Mouse (Mus musculus): ENCODE data around the gene Adra2c. TPM values are rescaled to one million over a fixed set of nuclear protein-coding genes. Genes with fewer than 3 reads are reported as not detected.

Adra2c gene
- polyA plus RNA-seq (2016; fragmentation: Nextera tagmentation; extraction: Ambion mirVana): 0.04 TPM in 1 of 2 replicates, not detected in the other

DNA sequence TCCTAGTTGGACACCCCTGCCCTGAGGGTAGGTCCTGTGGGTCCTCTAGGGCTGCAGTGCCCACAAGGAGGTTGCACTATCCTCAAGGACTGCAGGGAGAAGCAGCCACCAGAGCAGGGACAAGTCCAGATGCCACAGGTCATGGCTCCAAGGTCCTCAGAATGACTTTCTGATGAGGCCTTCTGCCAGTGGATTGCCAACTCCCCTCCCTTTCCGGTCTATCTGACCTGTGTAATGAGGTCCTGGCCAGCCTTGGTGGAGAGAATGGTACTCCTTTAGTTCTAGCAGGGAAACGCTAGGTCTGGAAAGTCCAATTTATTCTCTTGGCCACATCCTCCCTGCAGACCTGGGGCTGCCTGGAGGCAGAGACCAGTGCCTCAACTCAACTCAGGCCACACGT, at the start of gene Adra2c:
Gene Adra2c, plus strand, starts transcription at position 301 of the 400 bp plus-strand sequence.
- Histone ChIP-seq H3K27ac (replicated peaks) (no peak within 1 kb of the TSS), H3K4me3 (peak within 1 kb of the TSS; percentile 66), H3K36me3 (replicated peaks) (no peaks in the 10 kb centered on the region), H3K27me3 (replicated peaks; ENCODE audit: low read depth, poor library complexity, severe bottlenecking) (peaks cover 83% of the 10 kb centered on the region), H3K9me3 (no peaks in the 10 kb centered on the region), H3K4me1 (peaks cover 28% of the 10 kb centered on the region)
- WGBS: 35% methylated on average over 3 of the region's 3 CpGs
- no peak for DNase-seq (ENCODE audit: low spot score)

GRCm38 (mm10) chr5:35233142-35233541, 45.0 kb upstream of the Adra2c start:
- Histone ChIP-seq H3K27ac (replicated peaks) (no peak overlapping the region), H3K4me1 (peaks cover 26% of the 10 kb centered on the region), H3K9me3 (no peaks in the 10 kb centered on the region), H3K27me3 (replicated peaks; ENCODE audit: low read depth, poor library complexity, severe bottlenecking) (no peaks in the 10 kb centered on the region), H3K4me3 (no peak overlapping the region), H3K36me3 (replicated peaks) (no peaks in the 10 kb centered on the region)
- no peak for DNase-seq (ENCODE audit: low spot score)
- 67% methylated on average over 4 of the region's 4 CpGs for WGBS

GRCm38 (mm10) chr5:35237757-35238156, 40.4 kb upstream of the Adra2c start:
- 82% methylated on average over 4 of the region's 4 CpGs for WGBS
- H3K9me3 ChIP-seq: no peaks in the 10 kb centered on the region
- no peaks in the 10 kb centered on the region for H3K36me3 ChIP-seq (replicated peaks)
- no peaks in the 10 kb centered on the region for H3K27me3 ChIP-seq (replicated peaks; ENCODE audit: low read depth, poor library complexity, severe bottlenecking)
- DNase-seq (ENCODE audit: low spot score): no peak
- H3K27ac ChIP-seq (replicated peaks): no peak overlapping the region
- H3K4me3 ChIP-seq: no peak overlapping the region
- H3K4me1 ChIP-seq: peaks cover 9% of the 10 kb centered on the region

DNA sequence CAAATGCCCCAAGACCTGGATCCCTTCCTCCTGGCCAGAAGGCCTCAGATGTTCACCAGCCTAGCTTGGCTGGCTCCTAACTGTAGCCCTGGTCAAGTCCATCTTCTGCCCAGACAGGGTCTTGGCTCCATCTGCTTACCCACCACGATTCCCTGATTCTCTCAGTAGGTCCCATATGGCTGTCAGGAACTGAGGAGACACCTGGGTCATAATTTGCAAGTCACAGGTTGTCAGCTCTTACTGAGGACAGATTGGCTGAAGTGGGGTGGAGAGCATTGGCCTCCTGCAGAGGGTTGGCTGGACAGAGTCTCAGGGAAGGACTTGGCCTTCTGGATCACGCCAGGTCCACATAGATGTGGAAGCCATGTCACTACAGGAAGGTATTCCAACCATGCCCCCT, 39.5 kb upstream of the Adra2c start:
- Histone ChIP-seq H3K27ac (replicated peaks) (no peak overlapping the region), H3K9me3 (no peaks in the 10 kb centered on the region), H3K27me3 (replicated peaks; ENCODE audit: low read depth, poor library complexity, severe bottlenecking) (no peaks in the 10 kb centered on the region), H3K4me1 (peaks cover 6% of the 10 kb centered on the region), H3K36me3 (replicated peaks) (no peaks in the 10 kb centered on the region), H3K4me3 (no peak overlapping the region)
- no peak for DNase-seq (ENCODE audit: low spot score)
- WGBS: 85% methylated on average over 2 of the region's 2 CpGs

DNA sequence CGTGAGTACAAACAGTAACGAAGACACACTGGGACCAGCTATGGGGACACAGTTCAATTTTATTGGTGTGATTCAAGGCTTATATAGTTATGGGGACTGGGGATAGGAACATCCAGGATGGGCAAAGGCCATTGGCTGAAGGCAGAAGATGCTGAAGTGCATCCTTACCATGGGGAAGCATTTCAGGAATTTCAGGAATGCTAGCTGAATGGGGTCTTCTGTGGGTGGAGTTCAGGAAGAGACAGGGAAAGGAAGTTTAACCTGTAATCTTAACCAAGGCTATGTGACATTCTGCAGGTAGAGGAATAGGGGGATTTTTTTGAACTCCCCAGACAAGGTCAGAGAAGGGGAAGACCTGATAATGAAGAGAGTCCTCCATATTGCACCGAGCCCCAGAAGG, 36.6 kb upstream of the Adra2c start:
- Histone ChIP-seq H3K9me3 (no peaks in the 10 kb centered on the region), H3K4me1 (peaks cover 18% of the 10 kb centered on the region), H3K27me3 (replicated peaks; ENCODE audit: low read depth, poor library complexity, severe bottlenecking) (no peaks in the 10 kb centered on the region), H3K27ac (replicated peaks) (no peak overlapping the region), H3K36me3 (replicated peaks) (no peaks in the 10 kb centered on the region), H3K4me3 (no peak overlapping the region)
- WGBS: 71% methylated on average over 3 of the region's 3 CpGs
- DNase-seq (ENCODE audit: low spot score): no peak

DNA sequence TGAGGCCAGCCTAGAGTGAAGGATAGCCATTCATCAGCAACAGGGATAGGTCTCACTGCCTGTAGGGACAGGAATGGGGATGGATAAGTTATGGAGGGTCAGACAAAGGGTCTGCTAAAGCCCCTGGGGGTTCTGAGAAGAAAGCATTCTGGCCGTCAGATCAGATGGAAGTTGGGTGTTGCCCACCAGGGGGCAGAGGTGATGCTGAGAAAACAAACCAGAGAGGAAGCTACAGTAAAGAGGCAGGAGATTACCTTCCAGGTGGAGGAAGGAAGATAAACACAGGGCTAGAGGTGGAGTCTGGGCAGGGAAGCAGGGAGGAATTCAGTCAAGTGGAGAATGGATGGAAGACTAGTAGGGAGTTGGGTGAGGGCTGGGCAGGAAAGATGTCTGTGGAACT, 33.9 kb upstream of the Adra2c start:
- peak; percentile 52 for DNase-seq (ENCODE audit: low spot score)
- Histone ChIP-seq H3K4me3 (no peak overlapping the region), H3K27me3 (replicated peaks; ENCODE audit: low read depth, poor library complexity, severe bottlenecking) (peaks cover 8% of the 10 kb centered on the region; the same call in 1 of the 2 replicates), H3K27ac (replicated peaks) (no peak overlapping the region; the same call in 1 of the 2 replicates), H3K36me3 (replicated peaks) (no peaks in the 10 kb centered on the region), H3K4me1 (peaks cover 18% of the 10 kb centered on the region), H3K9me3 (no peaks in the 10 kb centered on the region)
- 5% methylated on average over 1 of the region's 1 CpGs for WGBS

- H3K9me3 ChIP-seq: no peaks in the 10 kb centered on the region
- peaks cover 18% of the 10 kb centered on the region for H3K4me1 ChIP-seq
- no peaks in the 10 kb centered on the region for H3K36me3 ChIP-seq (replicated peaks)
- H3K27me3 ChIP-seq (replicated peaks; ENCODE audit: low read depth, poor library complexity, severe bottlenecking): peaks cover 8% of the 10 kb centered on the region; the same call in 1 of the 2 replicates
- no peak overlapping the region for H3K27ac ChIP-seq (replicated peaks)
- H3K4me3 ChIP-seq: no peak overlapping the region
- no peak for DNase-seq (ENCODE audit: low spot score)
- WGBS: 55% methylated on average over 11 of the region's 11 CpGs
These were observed 32.4 kb upstream of the Adra2c start for GRCm38 (mm10) chr5:35245555-35246273.

DNA sequence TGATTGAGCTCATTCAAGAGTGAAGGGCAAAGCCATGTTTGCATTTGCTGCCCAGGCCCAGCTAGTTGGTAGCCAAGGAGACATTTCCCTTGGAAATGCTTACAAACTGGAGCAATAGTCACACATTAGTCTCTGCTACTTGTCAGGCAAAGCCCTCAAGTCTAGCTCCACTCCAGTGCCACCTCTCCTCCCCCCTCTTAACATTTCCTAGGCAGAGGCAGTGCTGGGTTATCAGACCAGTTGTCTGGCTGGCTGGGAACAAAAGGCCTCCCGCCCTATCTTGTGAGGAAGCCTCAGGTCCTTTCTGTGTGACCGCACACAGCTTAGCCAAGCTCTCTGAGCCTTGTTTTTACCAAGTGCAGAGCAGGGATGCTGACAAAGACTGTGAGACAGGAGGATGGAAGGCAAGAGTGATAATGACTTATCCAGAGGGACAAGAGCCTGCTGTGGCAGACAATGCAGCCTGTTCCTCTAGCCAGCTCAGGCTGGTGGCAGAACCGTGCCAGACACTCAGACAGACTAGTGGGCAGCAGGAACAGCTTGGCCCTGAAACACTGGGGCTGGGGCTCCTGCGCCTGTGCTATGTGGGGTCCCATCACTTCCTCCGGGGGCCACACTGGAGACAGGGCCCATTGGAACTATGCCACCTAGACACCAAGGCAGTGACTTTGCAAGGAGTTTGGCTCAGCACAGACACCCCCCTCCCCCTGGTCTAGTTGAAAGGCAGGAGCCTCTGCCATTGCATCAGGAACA, 23.0 kb upstream of the Adra2c start:
- Histone ChIP-seq H3K9me3 (no peaks in the 10 kb centered on the region), H3K27ac (replicated peaks) (no peak overlapping the region), H3K4me1 (peaks cover 14% of the 10 kb centered on the region), H3K27me3 (replicated peaks; ENCODE audit: low read depth, poor library complexity, severe bottlenecking) (no peaks in the 10 kb centered on the region), H3K4me3 (no peak overlapping the region), H3K36me3 (replicated peaks) (no peaks in the 10 kb centered on the region)
- WGBS: 59% methylated on average over 5 of the region's 5 CpGs
- DNase-seq (ENCODE audit: low spot score): no peak

GRCm38 (mm10) chr5:35263716-35264115, 14.4 kb upstream of the Adra2c start:
- Histone ChIP-seq H3K27me3 (replicated peaks; ENCODE audit: low read depth, poor library complexity, severe bottlenecking) (0 out of 2 replicates have a peak, but pooled peaks cover 12% of the 10 kb centered on the region), H3K36me3 (replicated peaks) (no peaks in the 10 kb centered on the region), H3K9me3 (no peaks in the 10 kb centered on the region), H3K4me1 (peaks cover 9% of the 10 kb centered on the region), H3K4me3 (no peak overlapping the region), H3K27ac (replicated peaks) (no peak overlapping the region)
- WGBS: 69% methylated on average over 4 of the region's 4 CpGs
- no peak for DNase-seq (ENCODE audit: low spot score)

DNA sequence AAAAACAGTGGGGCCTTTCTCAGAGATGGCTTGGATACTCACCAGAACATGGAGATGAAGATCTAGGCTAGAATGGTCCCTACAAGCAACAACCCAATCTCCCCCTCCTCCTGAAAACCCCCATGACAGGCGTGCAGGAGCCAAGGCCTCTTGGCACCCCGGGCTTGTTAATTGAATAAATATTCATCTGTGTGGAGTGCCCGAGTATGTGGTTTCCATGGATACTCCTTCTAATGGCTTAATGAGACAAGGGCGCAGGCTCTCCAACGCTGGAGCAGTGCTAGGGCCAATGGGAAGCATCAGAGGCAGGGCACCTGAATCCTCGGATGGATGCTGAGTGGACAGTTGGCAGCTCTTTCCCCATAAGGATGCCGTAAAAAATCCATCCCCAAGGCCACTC, 10.6 kb upstream of the Adra2c start:
- 70% methylated on average over 7 of the region's 7 CpGs for WGBS
- no peak for DNase-seq (ENCODE audit: low spot score)

DNA sequence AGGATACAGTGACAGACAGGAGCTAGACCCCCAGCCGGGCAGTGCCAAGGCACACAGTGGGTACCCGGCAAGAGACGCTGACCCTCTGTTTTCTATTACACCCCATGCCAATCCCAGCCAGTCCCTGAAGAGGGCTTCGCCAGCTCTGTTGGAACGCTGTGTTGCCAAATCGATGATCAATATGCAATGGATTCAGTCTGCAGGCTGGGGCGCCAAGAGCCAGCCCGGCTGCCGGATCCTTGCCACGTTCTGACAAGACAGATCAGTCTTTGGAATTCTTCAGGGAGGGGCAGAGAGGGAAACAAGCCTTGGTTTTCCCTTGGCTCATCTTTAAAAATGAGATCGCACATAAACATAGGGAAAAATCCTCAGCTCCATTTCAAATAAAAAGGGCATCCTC, 2.8 kb upstream of the Adra2c start:
- WGBS: 82% methylated on average over 11 of the region's 11 CpGs
- H3K4me3 ChIP-seq: no peak overlapping the region
- no peak overlapping the region for H3K27ac ChIP-seq (replicated peaks)
- no peaks in the 10 kb centered on the region for H3K36me3 ChIP-seq (replicated peaks)
- peaks cover 57% of the 10 kb centered on the region for H3K27me3 ChIP-seq (replicated peaks; ENCODE audit: low read depth, poor library complexity, severe bottlenecking)
- H3K9me3 ChIP-seq: no peaks in the 10 kb centered on the region
- peaks cover 22% of the 10 kb centered on the region for H3K4me1 ChIP-seq
- DNase-seq (ENCODE audit: low spot score): no peak

More for the DNA sequence above, 10.6 kb upstream of the Adra2c start:
- no peak overlapping the region for H3K4me3 ChIP-seq
- no peak overlapping the region for H3K27ac ChIP-seq (replicated peaks)
- no peaks in the 10 kb centered on the region for H3K9me3 ChIP-seq
- 0 out of 2 replicates have a peak, but pooled peaks cover 15% of the 10 kb centered on the region for H3K27me3 ChIP-seq (replicated peaks; ENCODE audit: low read depth, poor library complexity, severe bottlenecking)
- no peaks in the 10 kb centered on the region for H3K36me3 ChIP-seq (replicated peaks)
- peaks cover 9% of the 10 kb centered on the region for H3K4me1 ChIP-seq

- Histone ChIP-seq H3K9me3 (no peaks in the 10 kb centered on the region), H3K36me3 (replicated peaks) (no peaks in the 10 kb centered on the region), H3K27me3 (replicated peaks; ENCODE audit: low read depth, poor library complexity, severe bottlenecking) (peaks cover 93% of the 10 kb centered on the region), H3K27ac (replicated peaks) (no peak overlapping the region), H3K4me3 (peak overlapping the region; percentile 66), H3K4me1 (peaks cover 28% of the 10 kb centered on the region)
- peak; percentile 77 for DNase-seq (ENCODE audit: low spot score)
- under 1% methylated on average over 118 of the region's 118 CpGs for WGBS
These were observed 899 bp downstream of the Adra2c start for GRCm38 (mm10) chr5:35278741-35279695.

Measured in embryonic facial prominence, embryonic 10.5 days (tissue).